Mouse (Mus musculus) midbrain, postnatal 0 days (tissue): ENCODE data around the gene Kcmf1. TPM values are rescaled to one million over a fixed set of nuclear protein-coding genes. Genes with fewer than 3 reads are reported as not detected.
A peak's percentile ranks its signal among the peaks of the same experiment; 100 is the strongest.

Source experiments
- ATAC-seq: fragments of 200-750 bp; cut with Nextera tagmentation; 2 replicates; pipeline ENCODE4 v1.8.0; 2017; ENCODE audit warnings: moderate number of reproducible peaks, mild to moderate bottlenecking, moderate TSS enrichment, moderate library complexity; ENCODE audit not compliant: low FRiP score
- DNase-seq: peaks from one replicate; pipeline ENCODE4 v3.0.0-alpha.2; 2015; ENCODE audit warnings: low spot score
- H3K27ac ChIP-seq: fragments of 300-500 bp; sonication (generic); 2 replicates; pipeline ENCODE4 v1.5.1; 2014; ENCODE audit warnings: low read depth, mild to moderate bottlenecking, low read length, mixed read lengths
- H3K27me3 ChIP-seq: fragments of 300-500 bp; sonication (generic); 2 replicates; pipeline ENCODE4 v1.6.1; 2014; ENCODE audit warnings: low read length, control low read depth, mixed read lengths; ENCODE audit not compliant: insufficient read depth
- H3K36me3 ChIP-seq: fragments of 300-500 bp; sonication (generic); 2 replicates; pipeline ENCODE4 v1.6.1; 2014; ENCODE audit warnings: low read length, control low read depth, mixed read lengths; ENCODE audit not compliant: insufficient read depth
- H3K4me1 ChIP-seq: fragments of 300-500 bp; sonication (generic); 2 replicates; pipeline ENCODE4 v1.6.1; 2014; ENCODE audit warnings: mild to moderate bottlenecking, control low read depth, antibody characterized with exemption, low read length, mixed read lengths; ENCODE audit not compliant: insufficient read depth
- H3K4me2 ChIP-seq: fragments of 300-500 bp; sonication (generic); 2 replicates; pipeline ENCODE4 v1.6.1; 2014; ENCODE audit warnings: low read depth, mild to moderate bottlenecking, low read length, mixed read lengths; ENCODE audit not compliant: poor library complexity, severe bottlenecking
- H3K4me3 ChIP-seq: fragments of 300-500 bp; sonication (generic); 2 replicates; pipeline ENCODE4 v1.5.1; 2014; ENCODE audit warnings: low read depth, mild to moderate bottlenecking, low read length, moderate library complexity
- H3K9ac ChIP-seq: fragments of 300-500 bp; sonication (generic); replicated peaks from 2 replicates; pipeline ENCODE4 v1.6.1; 2014; ENCODE audit warnings: mild to moderate bottlenecking, low read length, moderate library complexity, mixed read lengths; ENCODE audit not compliant: poor library complexity, severe bottlenecking
- H3K9me3 ChIP-seq: fragments of 300-500 bp; sonication (generic); 2 replicates; pipeline ENCODE4 v1.6.1; 2016; ENCODE audit warnings: low read length, control low read depth
- CTCF ChIP-seq: IDR thresholded peaks from 2 replicates; pipeline ENCODE4 v1.5.1; 2016; ENCODE audit warnings: antibody characterized with exemption, mild to moderate bottlenecking
- WGBS: fragments of 180-500 bp; shearing (Covaris S2); extraction: QIAGEN DNeasy Blood & Tissue Kit; methylation state at CpG from one replicate; pipeline ENCODE4 v1.1.7; 2014; 5-methylcytosine and 5-hydroxymethylcytosine counted together
- polyA plus RNA-seq: library from polyadenylated mRNA; unstranded; fragments of >200 nt; fragmentation: Nextera tagmentation; extraction: Ambion mirVana; gene quantifications from 2 replicates; pipeline ENCODE4 v1.2.1, GENCODE M21; 2015
- total RNA-seq: library from RNA; depleted of rRNA; stranded (reverse); fragments of >200 nt; gene quantifications from 2 replicates; pipeline ENCODE4 v1.2.3, GENCODE M21; 2014

Kcmf1 gene
- total and polyA plus RNA-seq, 2 experiments from 2014 or later = 52.8 to 74.2 TPM

DNA sequence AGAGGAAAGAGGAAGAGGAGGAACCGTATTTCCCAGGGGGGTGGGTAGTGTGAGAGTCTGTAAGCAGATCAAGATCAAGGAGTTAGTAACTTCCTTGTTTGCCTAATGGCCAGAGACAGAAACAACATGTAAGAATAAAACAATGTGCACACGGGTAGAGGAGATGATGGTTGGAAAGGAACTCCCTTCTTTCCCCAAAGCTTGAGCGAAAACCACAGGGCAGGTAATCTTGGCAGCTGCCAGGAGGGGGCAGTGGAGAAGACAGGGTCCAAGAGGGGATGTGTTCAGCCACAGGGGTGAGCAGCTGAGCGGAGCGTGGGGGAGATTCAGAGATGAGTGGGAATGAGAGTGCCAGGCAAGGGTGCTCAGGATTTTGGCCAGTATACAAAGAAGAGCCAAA, 48.1 kb downstream of the Kcmf1 start:
- DNase-seq (no peak), ATAC-seq (no peak)
- Histone ChIP-seq H3K36me3 (peaks cover 38% of the 10 kb centered on the region), H3K9ac (no peak overlapping the region), H3K4me2 (no peak overlapping the region), H3K9me3 (no peaks in the 10 kb centered on the region), H3K27me3 (no peaks in the 10 kb centered on the region), H3K4me3 (no peak overlapping the region), H3K27ac (no peak overlapping the region), H3K4me1 (no peaks in the 10 kb centered on the region)
- 73% methylated on average over 5 of the region's 5 CpGs for WGBS
- TF ChIP-seq CTCF = peak; percentile 68

- Histone ChIP-seq H3K4me2 (no peak overlapping the region), H3K9me3 (no peaks in the 10 kb centered on the region), H3K4me1 (no peaks in the 10 kb centered on the region), H3K4me3 (no peak overlapping the region), H3K27me3 (no peaks in the 10 kb centered on the region), H3K27ac (no peak overlapping the region), H3K36me3 (peaks cover 38% of the 10 kb centered on the region), H3K9ac (no peak overlapping the region)
- WGBS = 94% methylated on average over 7 of the region's 7 CpGs
- DNase-seq = no peak
- TF ChIP-seq CTCF = no peak
- ATAC-seq = no peak
These were observed 57.7 kb downstream of the Kcmf1 start for GRCm38 (mm10) chr6:72841986-72842502.

GRCm38 (mm10) chr6:72840867-72841780, 58.7 kb downstream of the Kcmf1 start:
- H3K4me3 ChIP-seq = no peak overlapping the region
- DNase-seq (no peak), ATAC-seq (no peak)
- no peaks in the 10 kb centered on the region for H3K27me3 ChIP-seq
- WGBS = 91% methylated on average over 13 of the region's 13 CpGs
- H3K4me1 ChIP-seq = no peaks in the 10 kb centered on the region
- H3K36me3 ChIP-seq = peaks cover 30% of the 10 kb centered on the region; the same call in 1 of the 2 replicates
- H3K4me2 ChIP-seq = no peak overlapping the region
- no peak overlapping the region for H3K9ac ChIP-seq
- H3K9me3 ChIP-seq = no peaks in the 10 kb centered on the region
- no peak overlapping the region for H3K27ac ChIP-seq
- TF ChIP-seq CTCF = no peak

GRCm38 (mm10) chr6:72837756-72838155, 62.0 kb downstream of the Kcmf1 start:
- peaks cover 13% of the 10 kb centered on the region; the same call in 1 of the 2 replicates for H3K36me3 ChIP-seq
- H3K4me2 ChIP-seq = no peak overlapping the region
- no peaks in the 10 kb centered on the region for H3K9me3 ChIP-seq
- no peaks in the 10 kb centered on the region for H3K4me1 ChIP-seq
- no peak for ATAC-seq
- no peaks in the 10 kb centered on the region for H3K27me3 ChIP-seq
- TF ChIP-seq CTCF = no peak
- DNase-seq = no peak
- H3K9ac ChIP-seq = no peak overlapping the region
- H3K27ac ChIP-seq = no peak overlapping the region
- WGBS = 91% methylated on average over 4 of the region's 4 CpGs
- H3K4me3 ChIP-seq = no peak overlapping the region

DNA sequence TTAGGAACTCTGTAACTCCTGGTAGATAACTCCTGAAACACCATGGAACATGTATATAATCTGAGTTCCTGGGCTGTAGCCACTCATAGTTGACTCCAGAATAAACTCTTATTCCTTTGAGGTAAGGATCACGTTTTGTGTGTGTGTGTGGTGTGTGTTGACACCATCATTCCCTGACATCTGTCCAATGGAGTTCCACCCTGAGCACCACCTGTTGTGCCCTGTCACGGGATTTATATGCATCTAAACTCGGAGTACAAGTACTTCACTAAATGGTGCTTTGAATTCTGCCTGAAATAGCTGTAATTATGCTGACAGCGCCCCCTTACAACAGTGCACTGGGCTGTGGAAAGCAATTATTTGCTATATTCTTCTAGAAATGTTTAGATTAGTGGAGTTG, 65.3 kb downstream of the Kcmf1 start:
- H3K36me3 ChIP-seq = no peaks in the 10 kb centered on the region
- H3K9ac ChIP-seq = no peak overlapping the region
- ATAC-seq (no peak), DNase-seq (no peak)
- 66% methylated on average over 4 of the region's 4 CpGs for WGBS
- H3K27ac ChIP-seq = no peak overlapping the region
- H3K4me3 ChIP-seq = no peak overlapping the region
- no peaks in the 10 kb centered on the region for H3K4me1 ChIP-seq
- H3K27me3 ChIP-seq = no peaks in the 10 kb centered on the region
- no peaks in the 10 kb centered on the region for H3K9me3 ChIP-seq
- H3K4me2 ChIP-seq = no peak overlapping the region
- TF ChIP-seq CTCF = no peak

- no peak for TF ChIP-seq CTCF
- Histone ChIP-seq H3K4me2 (no peak overlapping the region), H3K4me3 (no peak overlapping the region), H3K9ac (no peak overlapping the region), H3K27ac (no peak overlapping the region), H3K36me3 (no peaks in the 10 kb centered on the region), H3K4me1 (no peaks in the 10 kb centered on the region), H3K9me3 (no peaks in the 10 kb centered on the region), H3K27me3 (no peaks in the 10 kb centered on the region)
- ATAC-seq (no peak), DNase-seq (no peak)
- WGBS = 58% methylated on average over 3 of the region's 3 CpGs
These were observed 67.9 kb downstream of the Kcmf1 start for GRCm38 (mm10) chr6:72831858-72832257.
